Mouse (Mus musculus) spleen, adult 10 weeks (tissue): ENCODE data around the gene Gm16513. TPM values are rescaled to one million over a fixed set of nuclear protein-coding genes. Genes with fewer than 3 reads are reported as not detected.

ENCODE experiments used
- polyA plus RNA-seq: library from polyadenylated mRNA; stranded (reverse); fragments of 350-450 nt; fragmentation: Illumina TruSeq; extraction: RNeasy Lipid Tissue Mini Kit (QIAGEN cat#74804); gene quantifications from one replicate; pipeline ENCODE4 v1.2.3, GENCODE M21; 2015; ENCODE audit warnings: low replicate concordance; ENCODE audit not compliant: insufficient read depth

Gene Gm16513
- polyA plus RNA-seq = not detected

DNA sequence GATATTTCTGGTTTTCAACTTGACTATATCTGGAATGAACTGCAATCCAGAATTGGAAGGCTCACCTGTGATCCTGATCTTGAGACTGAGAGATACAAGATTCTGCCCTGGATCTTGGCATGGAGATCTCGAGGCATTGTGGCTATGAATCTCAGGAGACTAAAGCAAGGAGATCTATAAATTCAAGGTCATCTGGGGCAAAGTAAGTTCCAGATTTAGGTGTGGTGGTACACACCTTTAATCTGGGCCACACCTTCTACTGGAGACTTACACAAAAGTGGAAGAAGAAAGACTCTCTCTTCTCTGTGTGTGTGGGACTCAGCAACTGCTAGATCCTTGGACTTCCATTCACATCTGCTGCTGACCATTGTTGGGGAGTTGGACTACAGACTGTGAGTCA lies at the start of gene Gm16513:
Gm16513 (plus strand) TSS at position 301 of the 400 bp plus-strand sequence.

Other genes with a start within 250 kb of the Gm16513 start
- not detected for gene Gm6367, start 194.0 kb upstream of the Gm16513 start, polyA plus RNA-seq
- not detected for gene Gm7942, start 75.7 kb upstream of the Gm16513 start, polyA plus RNA-seq
- not detected for gene Gm10424, start 90.1 kb downstream of the Gm16513 start, polyA plus RNA-seq
- gene Gm3259, start 123.3 kb downstream of the Gm16513 start, polyA plus RNA-seq = not detected